Mouse (Mus musculus) intestine, postnatal 0 days (tissue): ENCODE measurements around the gene Apobec2. TPM values are rescaled to one million over a fixed set of nuclear protein-coding genes. Genes with fewer than 3 reads are reported as not detected.

ENCODE experiments used
- ATAC-seq: fragments of 200-750 bp; cut with Nextera tagmentation; 2 replicates; pipeline ENCODE4 v1.8.0; 2017; ENCODE audit warnings: mild to moderate bottlenecking, moderate TSS enrichment, moderate library complexity
- H3K27ac ChIP-seq: fragments of 300-500 bp; sonication (generic); 2 replicates; pipeline ENCODE4 v1.5.1; 2014; ENCODE audit warnings: mild to moderate bottlenecking, low read depth, low read length, moderate library complexity
- H3K27me3 ChIP-seq: fragments of 300-500 bp; sonication (generic); replicated peaks from 2 replicates; pipeline ENCODE4 v1.6.1; 2014; ENCODE audit warnings: low read length, mixed read lengths; ENCODE audit not compliant: control insufficient read depth, insufficient read depth
- H3K36me3 ChIP-seq: fragments of 300-500 bp; sonication (generic); 2 replicates; pipeline ENCODE4 v1.6.1; 2014; ENCODE audit warnings: mild to moderate bottlenecking, moderate library complexity; ENCODE audit not compliant: control insufficient read depth, insufficient read depth
- H3K4me1 ChIP-seq: fragments of 300-500 bp; sonication (generic); replicated peaks from 2 replicates; pipeline ENCODE4 v1.6.1; 2014; ENCODE audit warnings: antibody characterized with exemption, low read length, mixed read lengths; ENCODE audit not compliant: control insufficient read depth, insufficient read depth
- H3K4me2 ChIP-seq: fragments of 300-500 bp; sonication (generic); replicated peaks from 2 replicates; pipeline ENCODE4 v1.6.1; 2014; ENCODE audit warnings: low read depth, mild to moderate bottlenecking, moderate library complexity
- H3K4me3 ChIP-seq: fragments of 300-500 bp; sonication (generic); 2 replicates; pipeline ENCODE4 v1.5.1; 2014; ENCODE audit warnings: low read depth, low read length
- H3K9ac ChIP-seq: fragments of 300-500 bp; sonication (generic); 2 replicates; pipeline ENCODE4 v1.6.1; 2014; ENCODE audit warnings: mild to moderate bottlenecking, low read depth, low read length
- H3K9me3 ChIP-seq: fragments of 300-500 bp; sonication (generic); 2 replicates; pipeline ENCODE4 v1.6.1; 2016; ENCODE audit warnings: mixed run types; ENCODE audit not compliant: control insufficient read depth
- CTCF ChIP-seq: sonication (generic); IDR thresholded peaks from 2 replicates; pipeline ENCODE4 v1.5.1; 2016; ENCODE audit warnings: low read depth, mild to moderate bottlenecking, control low read depth, antibody characterized with exemption, moderate library complexity
- WGBS: fragments of 180-500 bp; shearing (Covaris S2); extraction: QIAGEN DNeasy Blood & Tissue Kit; methylation state at CpG from one replicate; pipeline ENCODE4 v1.1.7; 2014; 5-methylcytosine and 5-hydroxymethylcytosine counted together
- polyA plus RNA-seq: library from polyadenylated mRNA; unstranded; fragments of >200 nt; fragmentation: Nextera tagmentation; extraction: Ambion mirVana; gene quantifications from 2 replicates; pipeline ENCODE4 v1.2.1, GENCODE M21; 2015

Gene Apobec2
- polyA plus RNA-seq, 1 experiment from 2014 or later: 2.6 TPM

GRCm38 (mm10) chr17:48416425-48417195 lies 16.1 kb downstream of the Apobec2 start:
- no peak overlapping the region for H3K9ac ChIP-seq
- H3K36me3 ChIP-seq: peaks cover 46% of the 10 kb centered on the region
- no peaks in the 10 kb centered on the region for H3K9me3 ChIP-seq
- 77% methylated on average over 14 of the region's 14 CpGs for WGBS
- ATAC-seq: peak; percentile 55
- peak; percentile 74 for TF ChIP-seq CTCF
- no peak overlapping the region for H3K4me2 ChIP-seq
- H3K27me3 ChIP-seq: no peaks in the 10 kb centered on the region
- H3K4me1 ChIP-seq: peaks cover 2% of the 10 kb centered on the region; the same call in 1 of the 2 replicates
- no peak overlapping the region for H3K27ac ChIP-seq
- H3K4me3 ChIP-seq: no peak overlapping the region

GRCm38 (mm10) chr17:48416011-48416410 lies 16.7 kb downstream of the Apobec2 start:
- H3K27me3 ChIP-seq: no peaks in the 10 kb centered on the region
- H3K4me2 ChIP-seq: no peak overlapping the region
- no peak for ATAC-seq
- 68% methylated on average over 7 of the region's 7 CpGs for WGBS
- no peaks in the 10 kb centered on the region for H3K9me3 ChIP-seq
- no peak overlapping the region for H3K4me3 ChIP-seq
- no peak overlapping the region for H3K9ac ChIP-seq
- no peak for TF ChIP-seq CTCF
- peaks cover 5% of the 10 kb centered on the region; the same call in 1 of the 2 replicates for H3K4me1 ChIP-seq
- no peak overlapping the region for H3K27ac ChIP-seq
- H3K36me3 ChIP-seq: peaks cover 46% of the 10 kb centered on the region

GRCm38 (mm10) chr17:48411241-48411640 lies 21.5 kb downstream of the Apobec2 start:
- peak overlapping the region; percentile 87 for H3K4me3 ChIP-seq
- no peak for ATAC-seq
- H3K27me3 ChIP-seq: no peaks in the 10 kb centered on the region
- peaks cover 39% of the 10 kb centered on the region for H3K36me3 ChIP-seq
- no peak overlapping the region for H3K9ac ChIP-seq
- peak overlapping the region; percentile 100; the same call in 1 of the 2 replicates for H3K27ac ChIP-seq
- TF ChIP-seq CTCF: no peak
- peak overlapping the region; percentile 70 for H3K4me2 ChIP-seq
- no peaks in the 10 kb centered on the region for H3K9me3 ChIP-seq
- WGBS: 28% methylated on average over 8 of the region's 8 CpGs
- H3K4me1 ChIP-seq: peaks cover 15% of the 10 kb centered on the region; the same call in 1 of the 2 replicates

- peak overlapping the region; percentile 70 for H3K4me2 ChIP-seq
- 0% methylated on average over 13 of the region's 13 CpGs for WGBS
- H3K4me3 ChIP-seq: peak overlapping the region; percentile 87
- peak overlapping the region; percentile 100 for H3K27ac ChIP-seq
- peaks cover 15% of the 10 kb centered on the region; the same call in 1 of the 2 replicates for H3K4me1 ChIP-seq
- H3K9ac ChIP-seq: peak overlapping the region; percentile 59
- no peak for TF ChIP-seq CTCF
- H3K9me3 ChIP-seq: no peaks in the 10 kb centered on the region
- H3K36me3 ChIP-seq: peaks cover 30% of the 10 kb centered on the region
- H3K27me3 ChIP-seq: no peaks in the 10 kb centered on the region
- peak; percentile 3; the same call in 1 of the 2 replicates for ATAC-seq
These were observed 22.4 kb downstream of the Apobec2 start for GRCm38 (mm10) chr17:48410299-48410785.

- Histone ChIP-seq H3K4me2 (peak within 1 kb of the TSS; percentile 86), H3K27me3 (no peaks in the 10 kb centered on the region), H3K4me1 (peaks cover 15% of the 10 kb centered on the region; the same call in 1 of the 2 replicates), H3K9me3 (no peaks in the 10 kb centered on the region), H3K9ac (peak within 1 kb of the TSS; percentile 92), H3K36me3 (peaks cover 23% of the 10 kb centered on the region), H3K4me3 (peak within 1 kb of the TSS; percentile 87), H3K27ac (peak within 1 kb of the TSS; percentile 100)
- WGBS: under 1% methylated on average over 76 of the region's 84 CpGs
- TF ChIP-seq CTCF: peak; percentile 35
- ATAC-seq: peak; percentile 94
These were observed 23.1 kb downstream of the Apobec2 start, which contains the start of the genes Nfya and Oard1 for GRCm38 (mm10) chr17:48409380-48410298. TSS of gene Nfya (minus strand) at chr17:48409906. TSS of gene Oard1 (plus strand) at chr17:48410014.
